Mouse (Mus musculus): ENCODE results near the gene Marcksl1.

DNA sequence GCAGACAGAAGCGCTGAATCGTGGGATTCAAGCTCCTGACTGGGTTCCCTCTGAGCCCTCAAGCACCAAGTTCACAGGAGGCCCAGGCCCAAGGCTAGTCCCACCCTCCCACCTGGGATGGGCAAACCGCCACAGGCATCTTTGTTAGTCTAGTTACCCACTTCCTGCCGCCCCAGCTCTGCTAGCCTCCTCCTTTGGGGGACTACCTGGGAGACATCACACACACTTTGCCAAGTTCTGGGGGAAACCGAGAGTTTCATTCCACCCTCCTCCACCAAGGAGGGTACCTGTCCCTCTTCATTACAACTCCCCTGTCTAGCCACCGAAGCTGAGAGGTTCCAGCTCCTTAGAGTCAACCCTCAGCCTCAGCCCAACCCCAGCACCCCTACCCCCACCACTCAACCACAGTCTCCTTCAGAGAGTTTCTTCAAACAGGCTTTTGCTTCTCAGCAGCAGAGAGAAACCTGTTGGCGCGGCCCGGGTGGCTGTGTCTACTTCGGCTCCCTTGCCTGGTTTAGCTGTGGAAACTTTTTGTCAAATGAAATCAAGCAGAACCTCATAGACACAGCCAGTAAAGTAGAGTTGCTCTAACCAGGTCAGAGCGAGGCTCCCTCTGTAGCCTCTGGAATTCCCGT, 45.1 kb downstream of the Marcksl1 start:
- no peak for TF ChIP-seq POLR2AphosphoS2 (IDR thresholded peaks at IDR 0.05; ENCODE audit: low read length)
- TF ChIP-seq MAFK (IDR thresholded peaks at IDR 0.05; ENCODE audit: borderline replicate concordance, low read depth, low read length) = no peak
- no peak for TF ChIP-seq CTCF (IDR thresholded peaks at IDR 0.05 in 2 of 3, conservative IDR thresholded peaks at IDR 0.05 in 1 of 3; ENCODE audit: control insufficient read depth in 1 of 3, insufficient read depth in 1 of 3, low read depth in 2 of 3, low read length in 3 of 3, poor library complexity in 1 of 3, severe bottlenecking in 1 of 3)
- TF ChIP-seq MAZ (IDR thresholded peaks at IDR 0.05; ENCODE audit: low read depth, low read length) = no peak
- no peak for TF ChIP-seq ETS1 (IDR thresholded peaks at IDR 0.05; ENCODE audit: low read depth, low read length)
- no peak for TF ChIP-seq TAL1 (IDR thresholded peaks at IDR 0.05; ENCODE audit: low read length)
- no peak for TF ChIP-seq NELFE (IDR thresholded peaks at IDR 0.05; ENCODE audit: low read depth, low read length)
- TF ChIP-seq GATA1 (IDR thresholded peaks at IDR 0.05; ENCODE audit: low read depth, low read length) = no peak
- no peak for TF ChIP-seq ELF1 (IDR thresholded peaks at IDR 0.05; ENCODE audit: low read depth, low read length)
- no peak for TF ChIP-seq EP300 (IDR thresholded peaks at IDR 0.05; ENCODE audit: low read depth in 1 of 2, low read length in 2 of 2)
- no peak for TF ChIP-seq BHLHE40 (IDR thresholded peaks at IDR 0.05; ENCODE audit: borderline replicate concordance, low read depth, low read length)
- TF ChIP-seq POLR2A (IDR thresholded peaks at IDR 0.05; ENCODE audit: control insufficient read depth in 1 of 2, insufficient read depth in 1 of 2, low read depth in 1 of 2, low read length in 2 of 2, poor library complexity in 1 of 2) = no peak
